Mouse (Mus musculus) MEL (cell line): ENCODE data around the gene Mipol1.
"Not testable (repeated sequence)": the region's sequence is repeated elsewhere in the genome, so short reads cannot be mapped to it uniquely, and the experiment has no call there.

Experiments
- CTCF ChIP-seq, 3 experiments: IDR thresholded peaks in 2 of 3; conservative IDR thresholded peaks in 1 of 3; 2 replicates each; pipeline ENCODE4 v1.5.1; 2011 to 2012; ENCODE audit warnings: low read length in 3 of 3, low read depth in 2 of 3, mild to moderate bottlenecking in 2 of 3, improper control_type of control experiment in 1 of 3, inconsistent platforms in 1 of 3, mixed read lengths in 1 of 3, moderate library complexity in 1 of 3; ENCODE audit not compliant: control insufficient read depth in 1 of 3, insufficient read depth in 1 of 3, poor library complexity in 1 of 3, severe bottlenecking in 1 of 3
- EP300 ChIP-seq, 2 experiments: IDR thresholded peaks; 2 replicates each; pipeline ENCODE4 v1.6.1; 2011; ENCODE audit warnings: improper control_type of control experiment in 2 of 2, low read length in 2 of 2, low read depth in 1 of 2, mild to moderate bottlenecking in 1 of 2
- HCFC1 ChIP-seq: IDR thresholded peaks from 2 replicates; pipeline ENCODE4 v1.6.1; 2012; ENCODE audit warnings: low read depth, mild to moderate bottlenecking, inconsistent platforms, low read length, improper control_type of control experiment, moderate library complexity
- KAT2A ChIP-seq: conservative IDR thresholded peaks from 2 replicates; pipeline ENCODE4 v1.6.1; 2012; ENCODE audit warnings: low read depth, low read length, improper control_type of control experiment, inconsistent platforms
- MAFK ChIP-seq: IDR thresholded peaks from 2 replicates; pipeline ENCODE4 v1.6.1; 2011; ENCODE audit warnings: low read depth, mild to moderate bottlenecking, low read length, improper control_type of control experiment, borderline replicate concordance
- POLR2A ChIP-seq, 2 experiments: IDR thresholded peaks; 2 replicates each; pipeline ENCODE4 v1.6.1; 2011 to 2012; ENCODE audit warnings: low read length in 2 of 2, mild to moderate bottlenecking in 2 of 2, control low read depth in 1 of 2, improper control_type of control experiment in 1 of 2, low read depth in 1 of 2, moderate library complexity in 1 of 2; ENCODE audit not compliant: control insufficient read depth in 1 of 2, insufficient read depth in 1 of 2, poor library complexity in 1 of 2
- TAL1 ChIP-seq: IDR thresholded peaks from 2 replicates; pipeline ENCODE4 v1.6.1; 2012; ENCODE audit warnings: mild to moderate bottlenecking, inconsistent platforms, low read length, moderate library complexity, mixed read lengths
- TBP ChIP-seq: IDR thresholded peaks from 2 replicates; pipeline ENCODE4 v1.8.0; 2011; ENCODE audit warnings: low read depth, low read length, improper control_type of control experiment
- UBTF ChIP-seq: IDR thresholded peaks from 2 replicates; pipeline ENCODE4 v1.6.1; 2012; ENCODE audit warnings: low read depth, mild to moderate bottlenecking, inconsistent platforms, low read length, improper control_type of control experiment, moderate library complexity, borderline replicate concordance; ENCODE audit not compliant: insufficient read depth
- USF1 ChIP-seq: IDR thresholded peaks from 2 replicates; pipeline ENCODE4 v1.6.1; 2014; ENCODE audit warnings: low read depth, mild to moderate bottlenecking, inconsistent platforms, low read length, improper control_type of control experiment, moderate library complexity
- ZKSCAN1 ChIP-seq: IDR thresholded peaks from 2 replicates; pipeline ENCODE4 v1.6.1; 2012; ENCODE audit warnings: low read depth, mild to moderate bottlenecking, inconsistent platforms, low read length, improper control_type of control experiment, moderate library complexity
- ZNF384 ChIP-seq: IDR thresholded peaks from 2 replicates; pipeline ENCODE4 v1.6.1; 2012; ENCODE audit warnings: low read depth, mild to moderate bottlenecking, inconsistent platforms, low read length, improper control_type of control experiment

GRCm38 (mm10) chr12:57212463-57212862 is 17.8 kb upstream of the Mipol1 start:
- not testable (repeated sequence) for TF ChIP-seq EP300 (IDR thresholded peaks at IDR 0.05; ENCODE audit: low read depth in 1 of 2, low read length in 2 of 2); POLR2A (IDR thresholded peaks at IDR 0.05; ENCODE audit: control insufficient read depth in 1 of 2, insufficient read depth in 1 of 2, low read depth in 1 of 2, low read length in 2 of 2, poor library complexity in 1 of 2); UBTF; CTCF (IDR thresholded peaks at IDR 0.05 in 2 of 3, conservative IDR thresholded peaks at IDR 0.05 in 1 of 3; ENCODE audit: control insufficient read depth in 1 of 3, insufficient read depth in 1 of 3, low read depth in 2 of 3, low read length in 3 of 3, poor library complexity in 1 of 3, severe bottlenecking in 1 of 3); MAFK; HCFC1; TAL1; ZKSCAN1; TBP; ZNF384; USF1; KAT2A
